Mouse (Mus musculus) heart, adult 2 months (tissue): ENCODE measurements around the gene Car12.

Experiments
- CTCF ChIP-seq: fragments of 200-600 bp; IDR thresholded peaks from 2 replicates; pipeline ENCODE4 v1.8.1; 2022; ENCODE audit warnings: antibody characterized with exemption, mild to moderate bottlenecking, moderate library complexity
- EP300 ChIP-seq: fragments of 200-500 bp; IDR thresholded peaks from 2 replicates; pipeline ENCODE4 v1.6.1; 2011; ENCODE audit warnings: low read depth, low read length, control low read depth; ENCODE audit not compliant: insufficient read depth
- POLR2A ChIP-seq: fragments of 200-500 bp; IDR thresholded peaks from 2 replicates; pipeline ENCODE4 v1.6.1; 2011; ENCODE audit warnings: mild to moderate bottlenecking, low read depth, low read length, control low read depth; ENCODE audit not compliant: insufficient read depth

DNA sequence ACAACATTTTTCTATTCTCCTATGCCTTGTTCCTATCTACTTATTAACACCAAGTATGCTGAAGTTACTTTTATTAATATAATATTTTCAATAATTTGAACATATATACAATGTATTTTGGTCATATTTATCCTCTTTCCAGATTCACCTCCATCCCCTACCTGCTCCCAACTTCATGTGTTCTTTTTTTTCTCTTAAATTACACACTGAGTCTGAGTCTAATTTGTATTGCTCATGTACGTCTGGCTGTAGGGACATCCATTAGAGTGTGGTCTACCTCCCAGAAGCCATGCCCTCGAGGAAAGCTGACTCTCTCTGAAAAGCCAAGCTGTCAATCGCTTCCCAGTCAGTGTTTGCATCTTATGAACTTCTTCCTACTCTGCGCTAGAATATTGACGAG, 83.3 kb downstream of the Car12 start, which contains the start of gene Gm10647:
- no peak for TF ChIP-seq CTCF
- TF ChIP-seq POLR2A = no peak
- no peak for TF ChIP-seq EP300
